Mouse (Mus musculus) T-cell, adult 2 months (primary cell): ENCODE measurements around the gene Cinp.
A peak's percentile ranks its signal among the peaks of the same experiment; 100 is the strongest.

Experiments used
- DNase-seq: peaks from one replicate; pipeline ENCODE4 v3.0.0; 2022; ENCODE audit warnings: low spot score

Cinp gene

GRCm38 (mm10) chr12:110889036-110890020 is at the start of gene Cinp, which contains the start of gene Tecpr2:
Gene Cinp (minus strand): TSS chr12:110889145.
Gene Tecpr2 (plus strand): TSS chr12:110889264.
- peak; percentile 98 for DNase-seq

- no peak for DNase-seq
These were observed 48.6 kb upstream of the Cinp start for GRCm38 (mm10) chr12:110937496-110937895.

- DNase-seq = peak; percentile 21
These were observed 47.2 kb upstream of the Cinp start for GRCm38 (mm10) chr12:110935983-110936620.

GRCm38 (mm10) chr12:110932820-110933219 is 43.9 kb upstream of the Cinp start:
- DNase-seq = no peak

GRCm38 (mm10) chr12:110921572-110921971 is 32.6 kb upstream of the Cinp start:
- no peak for DNase-seq

- DNase-seq = no peak
These were observed 31.3 kb upstream of the Cinp start for GRCm38 (mm10) chr12:110920254-110920653.

- no peak for DNase-seq
These were observed 26.8 kb upstream of the Cinp start for GRCm38 (mm10) chr12:110915761-110916160.

GRCm38 (mm10) chr12:110909962-110910361 is 21.0 kb upstream of the Cinp start:
- no peak for DNase-seq

- DNase-seq = no peak
These were observed 18.9 kb upstream of the Cinp start for GRCm38 (mm10) chr12:110907845-110908244.

GRCm38 (mm10) chr12:110903536-110903935 is 14.6 kb upstream of the Cinp start:
- no peak for DNase-seq

- DNase-seq = no peak
These were observed 13.2 kb upstream of the Cinp start for GRCm38 (mm10) chr12:110902106-110902505.

- DNase-seq = no peak
These were observed 2.9 kb upstream of the Cinp start for GRCm38 (mm10) chr12:110891887-110892286.

- no peak for DNase-seq
These were observed 339 bp downstream of the Cinp start for GRCm38 (mm10) chr12:110888606-110889005.

GRCm38 (mm10) chr12:110888106-110888505 is 839 bp downstream of the Cinp start:
- DNase-seq = peak; percentile 3

- no peak for DNase-seq
These were observed 3.7 kb downstream of the Cinp start for GRCm38 (mm10) chr12:110885251-110885650.

GRCm38 (mm10) chr12:110882291-110882690 is 6.7 kb downstream of the Cinp start:
- DNase-seq = no peak

- no peak for DNase-seq
These were observed 13.6 kb downstream of the Cinp start for GRCm38 (mm10) chr12:110875351-110875750.

- no peak for DNase-seq
These were observed 17.7 kb downstream of the Cinp start for GRCm38 (mm10) chr12:110871247-110871646.

- no peak for DNase-seq
These were observed 18.8 kb downstream of the Cinp start for GRCm38 (mm10) chr12:110870107-110870506.

GRCm38 (mm10) chr12:110865989-110866388 is 23.0 kb downstream of the Cinp start:
- no peak for DNase-seq

- no peak for DNase-seq
These were observed 23.4 kb downstream of the Cinp start for GRCm38 (mm10) chr12:110865571-110865970.

- no peak for DNase-seq
These were observed 24.9 kb downstream of the Cinp start for GRCm38 (mm10) chr12:110864008-110864407.

- DNase-seq = peak; percentile 51
These were observed 27.7 kb downstream of the Cinp start for GRCm38 (mm10) chr12:110861256-110861655.
